Mouse (Mus musculus) heart, postnatal 0 days (tissue): Measurements from ENCODE around the gene Hspg2.

Experiments
- CTCF ChIP-seq: IDR thresholded peaks from 2 replicates; pipeline ENCODE4 v1.5.1; 2016; ENCODE audit warnings: antibody characterized with exemption, control low read depth, low read depth
- EP300 ChIP-seq: IDR thresholded peaks from 2 replicates; pipeline ENCODE4 v1.6.1; 2016; ENCODE audit warnings: antibody characterized with exemption, low read depth

- TF ChIP-seq CTCF, result no peak
- no peak for TF ChIP-seq EP300
Observed at GRCm38 (mm10) chr4:137495501-137496100, 27.0 kb downstream of the Hspg2 start.
